Mouse (Mus musculus) liver, embryonic 16.5 days (tissue): Measurements from ENCODE around the gene Sgms2. TPM values are rescaled to one million over a fixed set of nuclear protein-coding genes. Genes with fewer than 3 reads are reported as not detected.

ENCODE experiments used
- ATAC-seq: fragments of 200-750 bp; cut with Nextera tagmentation; 2 replicates; pipeline ENCODE4 v1.8.0; 2017; ENCODE audit warnings: low read depth, mild to moderate bottlenecking, moderate number of reproducible peaks, moderate library complexity
- H3K27ac ChIP-seq: fragments of 300-500 bp; sonication (generic); 2 replicates; pipeline ENCODE4 v1.5.1; 2014; ENCODE audit warnings: mild to moderate bottlenecking, low read length
- H3K27me3 ChIP-seq: fragments of 300-500 bp; sonication (generic); 2 replicates; pipeline ENCODE4 v1.6.1; 2014; ENCODE audit warnings: low read depth, low read length, mixed read lengths; ENCODE audit not compliant: control insufficient read depth, insufficient read depth
- H3K36me3 ChIP-seq: fragments of 300-500 bp; sonication (generic); 2 replicates; pipeline ENCODE4 v1.6.1; 2014; ENCODE audit warnings: mild to moderate bottlenecking; ENCODE audit not compliant: control insufficient read depth, insufficient read depth
- H3K4me1 ChIP-seq: fragments of 300-500 bp; sonication (generic); 2 replicates; pipeline ENCODE4 v1.6.1; 2014; ENCODE audit warnings: low read depth, low read length, mixed read lengths; ENCODE audit not compliant: control insufficient read depth
- H3K4me2 ChIP-seq: fragments of 300-500 bp; sonication (generic); 2 replicates; pipeline ENCODE4 v1.6.1; 2014; ENCODE audit warnings: low read depth, low read length, mixed read lengths
- H3K4me3 ChIP-seq: fragments of 300-500 bp; sonication (generic); 2 replicates; pipeline ENCODE4 v1.5.1; 2014; ENCODE audit warnings: low read depth, mild to moderate bottlenecking, low read length
- H3K9ac ChIP-seq: fragments of 300-500 bp; sonication (generic); 2 replicates; pipeline ENCODE4 v1.6.1; 2014; ENCODE audit warnings: low read depth, low read length
- H3K9me3 ChIP-seq: fragments of 300-500 bp; sonication (generic); replicated peaks from 2 replicates; pipeline ENCODE4 v1.6.1; 2016; ENCODE audit warnings: low read length; ENCODE audit not compliant: control insufficient read depth
- WGBS: fragments of 180-500 bp; shearing (Covaris S2); extraction: QIAGEN DNeasy Blood & Tissue Kit; methylation state at CpG from one replicate; pipeline ENCODE4 v1.1.7; 2014; ENCODE audit not compliant: insufficient replicate concordance; 5-methylcytosine and 5-hydroxymethylcytosine counted together
- polyA plus RNA-seq: library from polyadenylated mRNA; unstranded; fragments of >200 nt; fragmentation: Nextera tagmentation; extraction: Ambion mirVana; gene quantifications from 2 replicates; pipeline ENCODE4 v1.2.1, GENCODE M21; 2015

Sgms2 gene
- polyA plus RNA-seq, 1 experiment from 2014 or later, result 4.9 TPM

DNA sequence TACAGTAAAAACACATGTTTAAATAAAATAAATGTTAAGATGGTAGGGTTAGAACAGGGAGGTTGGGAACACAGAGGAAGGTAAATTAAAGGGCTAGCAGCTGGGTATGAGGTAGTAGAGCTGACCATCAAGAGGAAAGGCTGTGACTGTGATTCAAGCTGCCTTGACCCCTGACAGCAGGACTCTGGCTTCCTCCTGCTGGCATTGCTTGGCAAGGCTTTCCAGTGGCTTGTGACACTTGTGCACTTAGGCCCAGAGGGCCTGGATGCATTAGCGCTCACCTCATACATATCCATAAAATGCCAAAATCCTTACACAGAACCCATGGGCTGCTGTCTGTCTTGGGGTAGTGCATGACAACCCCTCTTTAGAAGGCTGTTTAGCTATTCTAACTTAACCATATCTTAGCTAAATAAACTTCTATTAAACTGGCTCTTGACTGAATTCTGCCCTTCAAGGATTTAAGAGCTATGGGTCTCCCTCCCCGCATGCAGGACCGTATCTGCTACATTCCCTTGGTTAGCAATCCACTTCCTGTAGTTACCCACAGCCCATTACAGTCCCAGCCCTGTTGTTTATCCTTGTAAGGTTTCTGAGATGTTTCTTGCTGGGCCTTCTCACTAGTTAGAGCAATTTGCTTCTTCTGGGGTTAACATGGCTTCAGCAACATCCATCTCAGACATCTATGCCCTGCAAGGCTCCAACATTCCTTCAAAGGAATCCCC is 25.5 kb downstream of the Sgms2 start:
- Histone ChIP-seq H3K4me1 (no peaks in the 10 kb centered on the region), H3K9ac (no peak overlapping the region), H3K4me2 (no peak overlapping the region), H3K27ac (peak overlapping the region; percentile 19; the same call in 1 of the 2 replicates), H3K9me3 (no peaks in the 10 kb centered on the region), H3K36me3 (no peaks in the 10 kb centered on the region), H3K27me3 (no peaks in the 10 kb centered on the region), H3K4me3 (no peak overlapping the region)
- WGBS, result 44% methylated on average over 3 of the region's 3 CpGs
- ATAC-seq, result no peak

DNA sequence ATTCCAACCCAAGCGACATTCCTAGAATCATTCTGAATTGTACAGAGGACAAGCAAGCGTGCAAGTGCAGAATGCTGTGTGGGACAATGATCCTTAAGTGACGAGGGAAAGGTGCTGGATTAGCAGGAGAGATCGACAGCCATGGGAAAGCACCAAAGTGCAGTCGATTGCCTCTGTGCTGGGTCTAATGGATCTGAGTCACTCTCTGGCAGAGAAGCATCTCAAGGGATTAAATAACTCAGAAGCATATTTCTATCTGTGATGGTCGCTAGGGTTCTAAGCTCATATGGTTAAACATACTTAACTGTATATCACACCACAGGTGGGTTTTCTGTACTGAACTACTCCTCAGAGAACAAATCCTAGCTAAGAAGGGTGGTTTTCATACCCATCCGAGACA is 118.2 kb downstream of the Sgms2 start:
- H3K4me1 ChIP-seq, result no peaks in the 10 kb centered on the region
- no peaks in the 10 kb centered on the region for H3K36me3 ChIP-seq
- no peak overlapping the region for H3K27ac ChIP-seq
- H3K9me3 ChIP-seq, result no peaks in the 10 kb centered on the region
- no peak overlapping the region for H3K4me2 ChIP-seq
- 68% methylated on average over 7 of the region's 7 CpGs for WGBS
- no peak for ATAC-seq
- no peaks in the 10 kb centered on the region for H3K27me3 ChIP-seq
- H3K9ac ChIP-seq, result no peak overlapping the region
- H3K4me3 ChIP-seq, result no peak overlapping the region

DNA sequence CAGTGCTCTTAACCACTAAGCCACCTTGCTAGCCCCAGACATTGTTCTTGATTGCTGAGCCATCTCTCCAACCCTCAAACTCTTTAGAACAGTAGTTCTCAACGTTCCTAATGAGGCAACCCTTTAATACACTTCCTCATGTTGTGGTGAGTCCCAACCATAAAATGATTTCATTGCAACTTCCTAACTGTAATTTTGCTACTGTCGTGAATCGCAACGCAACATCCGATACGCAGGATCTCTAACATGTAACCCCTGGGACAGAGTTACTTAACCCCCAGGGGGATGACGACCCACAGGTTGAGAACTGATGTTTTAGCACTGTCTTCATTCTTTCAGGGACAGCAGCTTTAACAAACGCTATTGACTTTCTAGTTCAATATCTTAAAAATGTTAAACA is 122.5 kb downstream of the Sgms2 start:
- no peaks in the 10 kb centered on the region for H3K27me3 ChIP-seq
- H3K36me3 ChIP-seq, result no peaks in the 10 kb centered on the region
- H3K9me3 ChIP-seq, result no peaks in the 10 kb centered on the region
- H3K4me3 ChIP-seq, result no peak overlapping the region
- H3K9ac ChIP-seq, result no peak overlapping the region
- 69% methylated on average over 8 of the region's 8 CpGs for WGBS
- ATAC-seq, result no peak
- no peak overlapping the region for H3K27ac ChIP-seq
- no peaks in the 10 kb centered on the region; the same call in 1 of the 2 replicates for H3K4me1 ChIP-seq
- H3K4me2 ChIP-seq, result no peak overlapping the region

DNA sequence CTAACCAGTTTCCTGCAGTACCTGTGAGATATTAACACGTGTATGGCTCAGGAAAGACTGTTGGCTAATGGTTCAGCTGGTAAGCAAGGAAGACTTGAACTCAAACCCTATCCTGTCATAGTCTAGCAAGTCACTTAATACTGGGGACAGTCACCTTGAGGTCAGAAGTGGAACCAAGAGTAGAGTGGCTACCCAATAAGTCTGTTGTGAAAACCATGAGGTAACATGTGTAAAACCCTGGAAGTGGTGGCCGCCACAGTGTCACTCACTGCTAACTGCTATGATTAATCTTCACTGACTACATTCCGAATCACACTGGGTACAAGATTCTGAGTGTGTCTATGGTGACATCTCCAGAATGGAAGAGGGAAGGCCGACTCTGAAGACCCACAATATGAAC is 123.8 kb downstream of the Sgms2 start:
- H3K4me2 ChIP-seq, result no peak overlapping the region
- no peak overlapping the region for H3K27ac ChIP-seq
- no peaks in the 10 kb centered on the region; the same call in 1 of the 2 replicates for H3K4me1 ChIP-seq
- H3K9me3 ChIP-seq, result no peaks in the 10 kb centered on the region
- WGBS, result 52% methylated on average over 4 of the region's 4 CpGs
- no peak for ATAC-seq
- H3K27me3 ChIP-seq, result no peaks in the 10 kb centered on the region
- no peaks in the 10 kb centered on the region for H3K36me3 ChIP-seq
- no peak overlapping the region for H3K4me3 ChIP-seq
- no peak overlapping the region for H3K9ac ChIP-seq

DNA sequence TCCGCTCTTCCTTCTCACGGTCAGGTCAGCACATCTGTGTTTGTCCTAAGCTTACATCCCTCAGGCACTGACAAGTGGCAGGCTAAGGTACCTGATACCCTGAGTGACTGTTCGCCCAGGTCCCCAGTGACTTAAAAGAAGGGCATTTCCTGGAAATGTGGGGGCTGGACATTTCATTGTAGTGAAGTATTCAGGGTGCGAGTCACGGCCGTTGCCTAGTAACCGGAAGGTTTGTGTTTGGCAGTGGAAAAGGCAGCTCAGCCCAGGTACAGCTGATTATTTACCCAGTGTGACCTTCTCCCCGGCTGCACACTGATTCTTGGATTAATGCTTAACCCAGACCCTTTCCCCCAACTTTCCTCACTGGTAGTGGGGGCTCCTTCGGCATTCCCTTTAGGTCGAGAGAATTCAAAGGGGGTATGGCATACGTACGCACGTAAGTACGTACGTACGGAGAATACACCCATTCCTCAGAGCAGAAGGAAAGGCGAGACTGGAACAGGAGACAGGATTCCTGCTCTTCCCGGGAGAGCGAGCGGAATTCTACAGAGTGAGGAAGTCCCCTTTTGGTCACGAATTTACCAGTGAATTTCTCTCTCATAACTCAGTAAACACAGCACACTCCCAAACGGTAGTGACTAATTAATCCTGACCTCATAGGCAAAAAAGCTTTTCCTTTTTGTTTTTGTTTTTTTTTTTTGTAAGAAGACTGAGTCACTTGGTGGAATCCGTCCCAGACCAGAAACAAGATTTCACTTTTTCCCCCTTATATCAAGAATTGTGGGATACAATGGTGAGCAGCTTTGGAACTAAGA is 126.4 kb downstream of the Sgms2 start:
- H3K9me3 ChIP-seq, result no peaks in the 10 kb centered on the region
- H3K4me3 ChIP-seq, result peak overlapping the region; percentile 39
- H3K27ac ChIP-seq, result peak overlapping the region; percentile 72
- H3K36me3 ChIP-seq, result no peaks in the 10 kb centered on the region
- peak overlapping the region; percentile 32 for H3K4me2 ChIP-seq
- no peaks in the 10 kb centered on the region; the same call in 1 of the 2 replicates for H3K4me1 ChIP-seq
- 68% methylated on average over 23 of the region's 23 CpGs for WGBS
- no peaks in the 10 kb centered on the region for H3K27me3 ChIP-seq
- no peak overlapping the region; the same call in 1 of the 2 replicates for H3K9ac ChIP-seq
- ATAC-seq, result peak; percentile 84

DNA sequence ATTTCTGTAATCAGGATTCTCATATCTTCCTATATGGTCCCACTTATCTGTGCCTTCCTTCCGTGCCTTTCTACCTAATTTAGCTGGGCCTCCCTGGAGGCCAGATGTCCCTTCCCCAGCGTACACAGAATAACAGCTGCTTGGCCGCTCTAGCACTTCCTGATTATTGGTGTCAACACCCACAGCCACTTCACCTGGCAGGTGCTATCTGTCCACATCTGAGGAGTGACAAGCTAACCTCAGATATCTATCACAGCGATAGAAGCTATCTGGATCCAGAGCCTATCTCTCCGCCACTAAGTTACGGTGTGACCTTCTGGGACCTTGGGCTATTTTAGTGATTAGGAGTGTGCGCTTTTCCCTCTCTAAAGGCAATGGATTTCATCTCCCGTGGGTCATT is 127.0 kb downstream of the Sgms2 start:
- Histone ChIP-seq H3K4me2 (0 out of 2 replicates have a peak overlapping the region, but pooled peaks have one; percentile 30), H3K4me1 (no peaks in the 10 kb centered on the region; the same call in 1 of the 2 replicates), H3K27me3 (no peaks in the 10 kb centered on the region), H3K9me3 (no peaks in the 10 kb centered on the region), H3K4me3 (peak overlapping the region; percentile 29), H3K36me3 (no peaks in the 10 kb centered on the region), H3K9ac (no peak overlapping the region), H3K27ac (peak overlapping the region; percentile 69)
- WGBS, result 57% methylated on average over 8 of the region's 8 CpGs
- no peak; the same call in 1 of the 2 replicates for ATAC-seq

DNA sequence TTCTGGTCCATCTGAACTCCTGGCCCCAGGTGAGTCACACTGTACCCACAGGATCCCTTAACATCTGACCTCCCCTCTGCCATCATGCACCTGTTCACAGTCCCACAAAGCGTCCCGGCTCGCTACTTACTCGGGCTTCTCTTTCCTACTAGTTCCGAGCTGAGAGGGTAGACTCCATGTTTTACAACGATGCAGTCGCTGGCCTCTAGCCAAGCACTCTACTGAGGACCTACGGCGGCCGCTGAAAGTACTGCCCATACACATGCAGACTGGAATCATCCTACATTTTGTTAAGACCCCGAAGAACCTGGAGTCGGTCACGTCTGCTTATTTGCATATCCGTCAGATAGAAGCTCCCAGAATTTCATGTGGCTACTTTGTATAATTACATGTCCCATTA is 127.6 kb downstream of the Sgms2 start:
- H3K36me3 ChIP-seq, result no peaks in the 10 kb centered on the region
- H3K9me3 ChIP-seq, result no peaks in the 10 kb centered on the region
- H3K4me2 ChIP-seq, result no peak overlapping the region
- H3K27me3 ChIP-seq, result no peaks in the 10 kb centered on the region
- no peak overlapping the region for H3K4me3 ChIP-seq
- 74% methylated on average over 14 of the region's 14 CpGs for WGBS
- H3K9ac ChIP-seq, result no peak overlapping the region
- no peaks in the 10 kb centered on the region; the same call in 1 of the 2 replicates for H3K4me1 ChIP-seq
- no peak for ATAC-seq
- H3K27ac ChIP-seq, result no peak overlapping the region

DNA sequence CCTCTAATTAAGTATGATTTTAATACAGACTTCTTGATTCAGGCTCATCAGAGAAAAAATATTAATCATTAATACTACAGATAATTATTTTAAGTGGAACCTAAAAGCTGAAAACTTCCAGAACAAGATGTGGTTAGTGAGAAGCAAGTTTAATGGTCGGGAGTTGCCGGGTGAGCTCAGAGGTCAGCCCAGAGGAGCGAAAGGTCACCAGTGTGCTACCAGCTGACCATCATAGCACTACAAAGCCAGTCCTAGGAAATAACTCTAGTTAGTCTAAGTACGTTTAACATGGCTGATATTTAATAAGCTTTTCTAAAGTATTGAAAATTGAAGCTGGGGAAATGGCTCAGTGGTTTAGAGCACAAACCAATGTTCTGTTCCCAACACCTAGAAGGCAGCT is 129.3 kb downstream of the Sgms2 start:
- ATAC-seq, result no peak
- no peak overlapping the region for H3K9ac ChIP-seq
- H3K4me3 ChIP-seq, result no peak overlapping the region
- 63% methylated on average over 4 of the region's 4 CpGs for WGBS
- no peak overlapping the region for H3K4me2 ChIP-seq
- H3K4me1 ChIP-seq, result no peaks in the 10 kb centered on the region; the same call in 1 of the 2 replicates
- H3K27me3 ChIP-seq, result no peaks in the 10 kb centered on the region
- H3K27ac ChIP-seq, result no peak overlapping the region
- H3K36me3 ChIP-seq, result no peaks in the 10 kb centered on the region
- no peaks in the 10 kb centered on the region for H3K9me3 ChIP-seq

DNA sequence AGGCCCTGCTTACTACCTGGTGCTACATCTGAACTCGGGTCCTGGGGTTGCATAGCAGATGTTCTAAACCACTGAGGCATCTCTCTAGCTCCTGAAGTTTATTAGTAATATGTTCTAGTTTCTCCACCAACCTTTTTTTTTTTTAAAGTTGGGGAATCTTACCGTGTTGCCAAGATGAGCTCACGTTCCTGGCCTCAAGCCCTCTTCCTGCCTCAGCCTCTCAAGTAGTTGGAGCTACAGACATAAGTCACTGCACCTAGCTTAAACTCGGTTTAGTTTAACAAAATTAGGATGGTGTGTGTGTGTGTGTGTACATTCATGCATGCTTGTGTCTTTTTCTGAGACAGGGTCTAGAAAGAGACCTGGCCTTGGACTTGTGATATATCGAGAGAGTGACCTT is 132.2 kb downstream of the Sgms2 start:
- no peak overlapping the region for H3K4me2 ChIP-seq
- H3K4me3 ChIP-seq, result no peak overlapping the region
- no peaks in the 10 kb centered on the region for H3K9me3 ChIP-seq
- no peaks in the 10 kb centered on the region for H3K36me3 ChIP-seq
- H3K4me1 ChIP-seq, result no peaks in the 10 kb centered on the region; the same call in none of the 2 replicates
- no peak overlapping the region for H3K27ac ChIP-seq
- 59% methylated on average over 5 of the region's 5 CpGs for WGBS
- no peak for ATAC-seq
- no peaks in the 10 kb centered on the region for H3K27me3 ChIP-seq
- H3K9ac ChIP-seq, result no peak overlapping the region
